Mouse (Mus musculus) brain, embryonic 14.5 days (tissue): ENCODE measurements around the gene Klk11.

ENCODE experiments used
- CTCF ChIP-seq: fragments of 200-500 bp; IDR thresholded peaks from 2 replicates; pipeline ENCODE4 v1.5.1; 2012; ENCODE audit warnings: inconsistent platforms, mild to moderate bottlenecking, moderate library complexity, borderline replicate concordance; ENCODE audit not compliant: insufficient read depth, insufficient read length; ENCODE audit errors: extremely low read depth
- POLR2A ChIP-seq: fragments of 200-500 bp; IDR thresholded peaks from 2 replicates; pipeline ENCODE4 v1.6.1; 2012; ENCODE audit warnings: mild to moderate bottlenecking, inconsistent platforms, borderline replicate concordance; ENCODE audit not compliant: poor library complexity, insufficient read depth, insufficient read length, severe bottlenecking; ENCODE audit errors: extremely low read depth

DNA sequence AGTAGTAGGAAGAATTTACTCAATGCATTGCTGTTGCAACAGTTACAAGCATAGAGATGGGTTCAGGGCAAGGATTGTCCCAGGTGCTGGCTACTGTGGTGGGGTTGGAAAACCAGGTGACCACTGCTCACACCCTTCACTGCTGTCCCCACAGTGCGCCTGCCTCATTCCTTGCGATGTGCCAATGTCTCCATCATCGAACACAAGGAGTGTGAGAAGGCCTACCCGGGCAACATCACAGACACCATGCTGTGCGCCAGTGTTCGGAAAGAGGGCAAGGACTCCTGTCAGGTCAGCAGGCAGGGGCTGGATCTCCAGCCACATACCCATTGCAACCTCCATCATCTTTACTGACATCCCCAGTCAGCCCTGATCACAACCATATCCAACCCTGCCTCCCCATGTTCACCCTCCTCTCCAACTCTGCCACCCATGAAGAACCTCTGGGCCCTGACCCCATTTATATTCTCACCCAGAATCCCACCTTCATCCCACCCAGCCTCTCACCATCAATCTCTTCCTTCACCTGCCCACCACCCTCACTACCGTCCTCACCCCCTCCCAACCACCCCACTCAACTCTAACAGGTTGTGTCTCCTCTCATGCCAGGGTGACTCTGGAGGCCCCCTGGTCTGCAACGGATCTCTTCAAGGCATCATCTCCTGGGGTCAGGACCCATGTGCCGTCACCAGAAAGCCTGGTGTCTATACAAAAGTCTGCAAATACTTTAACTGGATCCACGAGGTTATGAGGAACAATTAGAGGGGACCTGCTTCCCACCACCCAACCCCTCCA is 4.0 kb downstream of the Klk11 start:
- TF ChIP-seq CTCF = no peak
- no peak for TF ChIP-seq POLR2A
